Mouse (Mus musculus) thymus, postnatal 4 days (tissue): ENCODE measurements around the gene Itgb5.

Experiments
- DNase-seq: peaks from one replicate; pipeline ENCODE4 v3.0.0; 2021

Itgb5 gene

DNA sequence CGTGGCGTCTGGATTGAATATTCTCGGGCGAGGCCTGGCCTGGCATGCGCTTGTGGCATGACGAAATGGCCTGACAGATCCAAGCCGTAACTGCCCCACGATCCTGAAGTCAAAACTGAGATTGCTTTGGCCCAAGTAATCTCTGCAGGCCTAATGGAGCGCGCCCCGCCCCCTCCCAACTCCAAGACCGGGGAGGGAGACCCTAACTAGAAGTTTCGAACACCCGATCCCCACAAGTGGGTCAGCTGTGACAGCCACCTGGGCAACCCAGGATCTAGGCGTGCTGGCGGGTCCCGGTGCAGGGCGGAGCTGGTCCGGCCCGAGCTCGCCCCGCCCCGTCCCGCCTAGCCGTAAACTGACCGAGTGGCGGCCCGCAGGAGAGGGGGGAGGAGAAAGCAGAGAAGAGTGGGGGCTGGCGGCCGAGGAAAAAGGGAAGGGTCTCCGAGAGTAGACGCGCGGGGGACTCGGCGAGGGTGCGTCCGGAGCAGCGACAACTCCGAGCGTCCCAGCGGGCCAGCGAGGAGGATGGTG, at the start of gene Itgb5:
Gene Itgb5 (plus strand): TSS at position 365 of the 531 bp plus-strand sequence.
- DNase-seq, result peak; percentile 39

DNA sequence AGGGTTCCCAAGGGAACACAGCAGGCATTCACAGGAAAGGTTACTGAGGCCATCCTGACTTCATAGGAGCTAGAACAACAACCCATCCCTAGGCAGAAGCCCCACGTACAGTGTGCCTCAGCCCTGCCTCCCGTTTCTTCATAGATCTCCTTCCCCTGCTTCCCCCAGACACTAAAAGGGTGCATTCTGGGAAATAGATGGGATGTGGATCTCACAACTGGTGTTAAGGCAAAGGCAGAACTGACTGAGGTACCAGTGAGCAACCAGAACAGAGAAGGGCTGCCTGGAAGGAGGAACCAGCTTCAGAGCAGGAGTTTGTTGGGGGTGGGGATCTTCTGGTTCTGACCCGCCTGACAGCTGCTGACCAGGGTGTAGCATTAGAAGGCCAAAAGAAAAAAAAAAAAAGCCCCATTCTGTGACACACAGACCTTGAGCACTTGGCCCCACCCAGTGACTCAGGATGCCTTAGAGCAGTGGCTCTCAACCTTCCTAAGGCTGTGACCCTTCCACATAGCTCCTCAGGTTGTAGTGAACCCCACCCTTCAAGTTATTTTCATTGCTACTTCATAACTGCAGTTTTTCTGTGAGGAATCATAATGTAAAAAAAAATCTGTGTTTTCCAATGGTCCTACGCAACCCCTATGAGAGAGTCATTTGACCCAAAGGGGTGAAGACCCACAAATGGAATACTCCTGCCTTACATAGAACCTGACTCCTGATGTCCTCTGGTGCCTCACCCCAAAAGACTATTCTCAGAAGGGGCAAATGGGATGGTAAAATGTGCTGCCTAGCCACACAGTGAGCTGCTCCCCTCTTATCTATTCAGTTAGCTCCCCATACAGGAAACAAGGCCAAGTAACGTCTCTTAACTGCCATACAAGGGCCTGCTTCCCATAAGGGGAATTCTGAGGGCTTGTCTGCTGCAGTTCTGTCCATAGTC, 47.4 kb upstream of the Itgb5 start:
- DNase-seq, result no peak

DNA sequence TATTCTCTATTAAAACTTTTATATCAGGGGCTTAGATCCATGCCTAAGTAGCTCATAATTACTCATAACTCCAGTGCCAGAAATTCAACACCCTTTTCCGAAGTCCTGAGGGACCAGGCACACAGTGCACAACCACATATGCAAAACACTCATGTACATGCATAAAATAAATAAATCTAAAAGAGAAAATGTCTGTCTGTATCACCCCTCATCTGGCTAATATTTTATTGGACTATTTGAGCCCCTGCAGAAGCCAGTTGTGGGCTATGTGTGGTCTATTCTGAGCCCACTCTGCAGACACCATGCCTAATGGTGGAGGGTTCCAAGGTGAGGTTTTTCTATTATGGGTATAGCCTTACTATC, 46.8 kb upstream of the Itgb5 start:
- no peak for DNase-seq

DNA sequence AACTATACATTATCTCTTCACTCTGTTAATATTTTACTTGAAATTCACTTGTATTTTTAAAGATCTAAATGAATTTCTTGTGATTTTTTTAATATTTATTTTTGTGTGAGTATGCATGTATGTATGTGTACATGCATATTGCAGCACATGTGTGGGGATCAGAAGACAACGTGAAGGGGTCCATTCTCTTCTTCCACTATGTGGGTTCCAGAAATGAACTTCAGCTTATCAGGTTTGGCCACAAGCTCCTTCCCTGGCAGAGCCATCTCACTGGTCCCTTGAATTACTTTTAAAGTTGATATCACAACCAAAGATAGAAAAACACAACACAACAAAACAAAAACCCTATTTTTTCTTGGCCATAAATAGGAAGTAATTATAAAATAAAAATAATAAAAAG, 44.9 kb upstream of the Itgb5 start:
- no peak for DNase-seq

DNA sequence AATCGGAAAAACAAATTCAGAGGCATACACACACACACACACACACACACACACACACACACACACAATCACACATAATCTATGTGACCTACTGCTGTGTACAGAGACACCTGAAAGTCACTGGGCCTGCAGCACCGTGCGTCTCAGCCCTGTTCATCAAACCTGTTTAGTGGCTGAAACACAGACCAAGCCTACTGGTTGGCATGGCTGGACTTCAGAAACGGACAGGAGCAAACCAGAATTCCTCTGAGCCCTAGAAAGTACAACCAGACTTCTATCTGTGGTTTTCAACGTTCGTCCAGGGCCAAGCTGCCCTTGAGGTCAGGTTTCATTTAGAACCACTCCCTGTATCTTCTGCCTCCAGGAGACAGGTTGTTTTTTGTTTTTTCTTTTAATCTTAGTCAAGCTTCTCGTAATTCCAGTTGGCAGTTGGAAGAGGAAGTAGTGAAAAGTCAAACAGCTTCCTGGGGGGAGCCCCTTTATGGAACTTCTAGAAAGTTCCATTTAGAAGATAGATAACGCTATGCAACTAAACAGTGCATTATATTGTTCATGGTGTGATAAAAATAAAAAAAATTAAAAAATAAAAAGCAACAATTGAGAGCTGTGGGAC, 44.3 kb upstream of the Itgb5 start:
- DNase-seq, result no peak

DNA sequence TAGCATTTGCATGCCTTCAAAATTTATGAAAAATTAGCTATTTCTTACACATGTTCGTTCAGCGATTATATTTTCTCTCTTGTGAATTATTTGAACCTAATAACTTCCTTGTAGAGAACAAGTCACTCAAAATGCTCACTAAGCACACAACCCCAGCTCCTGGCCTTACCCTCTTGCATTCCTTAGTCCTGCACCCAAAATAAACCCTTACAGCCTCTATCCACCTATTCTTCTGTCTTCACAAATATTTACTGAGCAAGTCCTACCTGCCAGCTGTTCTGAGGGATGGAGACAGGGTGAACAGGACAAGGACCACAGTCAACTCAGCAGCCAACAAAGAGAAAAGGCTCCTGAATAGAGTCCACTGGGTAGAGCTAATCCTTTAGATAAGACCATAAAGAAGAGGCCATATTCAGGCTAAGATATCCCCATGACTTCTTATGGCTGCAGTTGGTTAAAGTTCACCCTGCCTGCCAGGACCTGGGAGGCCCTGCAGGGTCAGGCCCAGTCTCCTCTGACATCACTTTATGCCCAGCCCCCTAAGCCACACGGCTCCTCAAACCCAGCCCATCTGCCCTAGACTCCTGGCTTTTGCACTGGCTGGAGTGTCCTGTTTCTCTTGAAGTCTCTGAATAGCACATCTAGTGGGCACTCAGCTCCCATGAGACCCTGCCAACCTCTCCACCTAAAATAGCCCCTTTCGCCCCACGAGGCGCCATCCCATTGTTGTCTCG, 42.6 kb upstream of the Itgb5 start:
- DNase-seq, result no peak

DNA sequence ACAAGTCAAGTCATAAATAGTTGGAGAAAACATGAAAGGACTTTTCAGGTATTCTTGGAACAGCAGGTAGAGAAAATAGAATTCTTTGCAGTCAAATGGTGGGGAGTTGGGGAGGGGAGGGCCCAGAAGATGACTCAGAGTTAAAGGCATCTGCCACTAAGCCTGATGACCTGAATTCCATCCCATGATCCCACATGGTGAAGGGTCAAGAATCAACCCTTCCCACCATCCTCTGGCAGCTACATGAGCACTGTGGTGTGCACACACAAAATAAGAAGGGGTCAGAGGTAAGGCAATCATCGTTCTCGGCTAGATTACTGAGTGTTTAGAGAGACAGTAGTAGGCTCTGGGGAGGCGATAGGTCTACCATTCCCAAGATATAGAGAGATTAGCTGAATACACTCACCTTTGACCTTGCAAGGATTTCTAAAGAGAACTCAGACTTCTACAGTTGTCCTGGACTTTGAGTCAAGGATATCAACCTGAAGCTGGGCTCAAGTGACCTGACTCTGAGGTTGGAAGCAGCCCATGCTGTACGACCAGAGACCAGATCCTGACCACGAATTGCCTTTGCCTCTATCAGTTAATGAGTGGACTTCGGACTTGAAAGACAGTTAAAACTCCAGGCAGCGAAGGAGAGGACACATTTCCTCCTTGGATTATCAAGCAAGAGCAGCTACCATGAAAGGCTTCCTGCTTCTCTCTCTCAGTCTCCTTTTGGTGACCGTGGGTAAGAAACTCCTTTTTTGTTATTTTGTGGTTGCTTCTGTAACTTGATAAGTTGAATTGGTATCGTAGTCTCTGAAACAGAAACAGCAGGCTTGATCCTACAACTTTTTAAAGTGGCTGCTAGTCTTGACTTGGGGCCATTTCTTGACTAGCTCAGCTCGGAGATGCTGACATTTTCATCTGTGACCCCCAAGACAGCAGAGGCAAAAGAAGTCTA, 35.3 kb upstream of the Itgb5 start, which contains the start of gene Muc13:
Gene Muc13 (plus strand): TSS at position 192 of the 946 bp plus-strand sequence.
- no peak for DNase-seq

DNA sequence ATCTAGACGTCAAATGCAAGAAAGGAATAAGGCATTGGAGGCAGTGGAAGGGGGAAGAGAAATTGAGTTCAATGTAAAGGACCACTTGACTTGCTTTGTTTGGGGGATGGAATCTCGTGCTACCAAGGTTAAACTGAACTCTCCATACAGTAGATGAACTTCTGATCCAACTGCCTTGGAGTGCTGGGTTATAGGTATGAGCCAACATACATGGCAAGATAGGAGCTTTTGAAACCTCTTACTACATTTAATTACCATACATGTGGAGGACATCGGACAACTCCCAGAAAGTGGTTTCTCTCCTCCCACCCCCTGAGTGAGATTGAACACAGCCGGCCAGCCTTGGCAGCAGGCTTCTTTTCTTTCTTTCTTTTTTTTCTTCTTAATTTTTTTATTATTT, 34.4 kb upstream of the Itgb5 start:
- DNase-seq, result no peak

DNA sequence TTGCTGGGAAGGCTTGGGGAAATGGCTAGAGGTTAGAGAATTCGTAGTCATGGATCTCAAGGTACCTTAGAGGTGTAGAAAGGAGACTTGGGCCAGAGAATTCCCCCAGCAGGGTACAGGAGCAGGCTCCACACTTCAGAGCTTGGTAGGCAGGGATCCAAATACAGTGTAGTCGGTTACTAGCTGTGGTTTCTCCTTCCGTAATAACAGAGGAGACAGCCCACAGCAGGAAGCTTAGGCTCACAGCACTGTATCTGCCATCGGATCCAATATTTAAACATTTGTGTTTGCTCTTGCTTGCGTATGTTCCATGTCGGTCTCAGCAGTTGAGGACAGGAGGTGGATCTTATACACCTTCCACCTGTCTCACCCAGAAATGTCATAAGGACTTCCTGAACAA, 33.6 kb upstream of the Itgb5 start:
- no peak for DNase-seq

DNA sequence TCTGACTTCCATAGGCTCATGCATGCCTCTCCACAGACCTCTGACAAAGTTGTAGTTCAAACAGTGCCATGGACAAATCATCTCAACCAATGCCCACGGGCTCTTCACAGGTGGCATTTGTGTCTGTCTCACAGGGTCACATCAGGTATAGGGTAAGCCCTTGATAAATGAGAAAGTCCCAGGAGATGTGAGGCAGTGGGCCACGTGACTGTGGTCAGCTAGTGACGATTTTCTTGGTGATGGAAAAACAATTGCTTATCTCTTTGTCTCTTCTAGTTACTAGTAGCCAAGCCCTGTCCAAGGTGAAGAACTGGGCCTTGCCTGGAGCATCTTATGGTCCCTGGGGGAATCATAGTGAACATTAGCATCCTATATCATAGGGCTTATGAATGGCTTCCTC, 32.7 kb upstream of the Itgb5 start:
- DNase-seq, result no peak

DNA sequence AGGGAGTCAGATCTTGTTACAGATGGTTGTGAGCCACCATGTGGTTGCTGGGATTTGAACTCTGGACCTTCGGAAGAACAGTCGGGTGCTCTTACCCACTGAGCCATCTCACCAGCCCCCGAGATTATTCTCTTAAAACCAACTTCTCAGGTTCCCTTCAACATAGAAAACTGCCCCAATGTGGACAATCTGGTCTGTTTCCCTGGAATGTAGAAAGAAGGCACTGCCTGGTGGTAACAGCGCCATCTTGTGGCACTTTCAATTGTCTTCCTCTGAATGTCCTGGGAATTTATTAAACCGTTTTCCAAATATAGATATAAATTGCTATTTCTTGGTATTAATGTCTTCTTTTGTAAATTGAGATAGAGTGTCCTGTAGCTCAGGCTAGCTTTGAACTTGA, 31.6 kb upstream of the Itgb5 start:
- peak; percentile 65 for DNase-seq

DNA sequence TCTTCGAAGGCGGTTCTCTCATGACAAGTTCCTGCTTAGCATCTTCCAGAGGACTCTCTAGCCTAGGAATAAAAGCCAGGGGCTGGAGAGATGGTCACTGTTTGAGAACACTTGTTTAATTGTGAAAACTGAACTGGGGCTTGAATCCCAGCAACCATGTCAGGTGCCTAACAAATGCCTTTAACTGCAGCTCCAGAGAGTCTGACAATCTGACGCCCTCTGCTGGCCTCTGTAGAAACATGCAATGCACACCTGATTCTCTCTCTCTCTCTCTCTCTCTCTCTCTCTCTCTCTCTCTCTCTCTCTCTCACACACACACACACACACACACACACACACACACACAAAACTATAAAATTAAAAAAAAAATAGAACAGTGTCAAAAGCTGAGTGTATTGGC, 19.5 kb upstream of the Itgb5 start:
- DNase-seq, result peak; percentile 53

DNA sequence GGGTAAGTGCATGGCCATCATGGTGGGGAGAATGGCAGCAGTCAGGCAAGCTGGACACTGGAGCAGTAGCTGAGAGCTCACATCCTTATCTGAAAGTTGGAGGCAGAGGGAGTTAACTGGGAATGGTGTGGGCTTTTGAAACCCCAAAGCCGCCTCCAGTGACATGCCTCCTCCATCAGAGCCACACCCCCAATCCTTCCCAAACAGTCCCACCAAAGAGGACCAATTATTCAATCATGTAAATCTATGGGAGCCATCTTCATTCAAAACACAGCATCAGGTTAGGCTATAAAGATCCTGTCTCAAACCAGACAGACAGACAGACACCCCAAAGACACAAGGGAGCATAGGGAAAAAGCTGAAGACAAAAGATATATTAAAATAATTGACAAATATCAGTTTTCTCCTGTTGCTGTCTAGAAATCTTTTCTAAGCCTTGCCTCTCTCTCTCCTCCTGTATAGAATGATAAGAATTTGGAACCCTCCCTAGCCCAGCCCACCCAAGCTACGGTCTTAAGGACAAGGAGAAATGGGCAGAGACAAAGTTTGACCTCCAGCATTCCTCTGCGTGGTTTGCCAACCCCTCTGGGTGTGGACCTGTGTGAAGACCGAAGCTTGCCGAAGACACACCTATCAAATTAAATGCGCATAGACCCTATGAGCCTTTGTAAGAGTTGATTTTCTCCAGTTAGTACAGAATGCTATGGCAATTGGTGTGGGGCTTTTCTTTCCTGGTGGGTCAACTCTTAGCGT, 10.9 kb upstream of the Itgb5 start:
- no peak for DNase-seq

DNA sequence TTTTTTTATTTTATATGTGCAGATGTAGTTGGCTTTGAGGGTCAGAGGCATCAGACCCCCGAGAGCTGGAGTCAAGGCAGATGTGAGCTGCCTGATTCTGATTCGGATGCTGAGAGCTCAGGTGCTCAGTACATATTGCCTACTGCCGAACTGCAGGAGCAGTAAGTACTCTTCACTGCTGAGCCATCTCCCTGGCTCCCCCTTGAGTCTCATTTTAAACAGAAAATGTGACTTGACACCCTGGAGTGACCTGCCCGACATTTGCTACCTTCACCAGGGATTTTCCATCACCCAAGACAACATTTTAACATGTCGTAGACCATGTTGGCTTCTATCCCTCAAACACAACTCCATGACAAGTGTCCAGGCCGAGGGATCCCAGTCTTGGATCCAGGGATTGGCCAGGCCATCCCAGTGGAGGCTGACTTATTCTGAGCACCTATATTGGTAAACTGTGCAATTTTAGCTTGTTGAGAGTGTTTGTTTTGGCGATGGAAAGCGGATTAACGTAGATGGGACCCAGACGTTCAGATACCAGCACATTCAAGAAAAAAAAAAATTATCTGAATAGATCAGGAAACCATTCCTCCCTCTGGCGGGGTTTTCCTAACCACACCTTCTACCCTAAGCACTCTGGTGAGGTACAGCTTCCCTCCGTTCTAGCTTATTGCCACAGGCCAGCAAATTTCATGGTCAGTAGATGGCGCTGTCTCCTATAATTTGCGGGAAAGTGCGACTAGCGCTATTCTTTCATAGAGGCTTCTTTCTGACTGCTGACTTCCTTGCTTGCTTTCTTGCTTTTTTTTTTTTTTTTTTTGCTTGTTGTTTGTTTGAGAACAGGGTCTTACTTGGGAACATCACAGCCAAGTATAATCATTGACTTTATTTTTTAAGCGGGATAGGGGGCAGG, 8.9 kb upstream of the Itgb5 start:
- DNase-seq, result peak; percentile 92

DNA sequence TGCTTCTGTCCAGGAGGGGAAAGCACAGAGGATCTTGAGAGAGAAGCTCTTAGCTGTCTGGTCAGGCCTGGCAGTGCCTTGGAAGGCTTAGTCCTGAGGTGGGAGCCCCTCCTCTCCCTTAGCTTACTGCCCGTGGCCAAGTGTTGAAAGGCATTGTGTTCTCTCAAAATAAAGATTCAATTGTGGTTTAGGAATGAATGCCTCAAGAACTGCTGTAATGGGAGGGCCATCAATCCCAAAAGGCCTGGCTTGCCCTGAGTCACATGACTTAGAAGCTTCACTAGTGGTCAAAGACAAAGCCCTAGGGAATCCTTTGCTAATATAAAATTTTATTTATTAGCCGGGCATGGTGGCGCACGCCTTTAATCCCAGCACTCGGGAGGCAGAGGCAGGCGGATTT, 4.9 kb upstream of the Itgb5 start:
- no peak for DNase-seq

DNA sequence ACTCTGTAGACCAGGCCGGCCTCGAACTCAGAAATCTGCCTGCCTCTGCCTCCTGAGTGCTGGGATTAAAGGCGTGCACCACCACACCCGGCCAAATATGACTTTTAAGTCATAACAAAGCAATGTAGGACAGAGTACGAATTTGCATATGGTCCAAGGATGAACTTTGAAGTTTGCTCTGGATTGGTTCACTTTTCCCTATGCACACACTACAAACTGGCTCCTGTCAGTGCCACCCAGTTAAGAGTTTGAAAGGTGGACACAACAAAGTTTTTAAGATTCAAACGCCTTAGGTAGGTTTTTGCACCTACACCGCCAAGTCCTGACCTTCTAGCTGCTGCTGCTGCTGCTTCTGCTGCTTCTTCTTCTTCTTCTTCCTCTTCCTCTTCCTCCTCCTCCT, 969 bp upstream of the Itgb5 start:
- no peak for DNase-seq

DNA sequence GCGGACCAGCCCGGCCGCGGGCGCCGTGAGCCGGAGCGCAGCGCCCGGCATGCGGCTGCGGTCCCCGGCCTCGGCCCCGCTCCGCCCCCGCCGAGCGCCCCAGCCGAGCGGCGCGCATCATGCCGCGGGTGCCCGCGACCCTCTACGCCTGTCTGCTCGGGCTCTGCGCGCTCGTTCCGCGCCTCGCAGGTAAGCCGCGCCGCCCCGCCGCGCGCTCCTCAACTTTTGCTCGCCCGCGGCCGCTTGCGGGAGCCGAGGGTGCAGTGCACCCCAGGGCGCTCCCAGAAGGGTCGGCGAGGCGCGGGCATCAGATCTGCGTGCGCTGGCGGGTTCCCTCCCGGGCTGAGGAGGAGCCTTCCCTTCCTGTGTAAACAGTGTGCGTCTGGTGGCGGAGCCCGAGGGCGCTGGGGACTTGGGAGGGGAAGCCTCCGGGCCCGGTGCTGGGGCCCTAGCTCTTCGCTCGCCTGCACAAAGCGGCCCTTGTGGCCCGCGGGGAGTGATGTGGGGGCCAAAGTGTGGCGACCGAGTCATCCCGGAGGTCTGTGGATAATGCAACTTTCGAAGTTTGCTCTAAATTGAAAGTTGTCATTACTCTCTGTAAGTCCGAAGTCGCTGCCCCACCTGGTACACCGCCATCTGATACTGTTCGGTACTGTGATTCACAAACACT, 512 bp downstream of the Itgb5 start:
- DNase-seq, result peak; percentile 71

DNA sequence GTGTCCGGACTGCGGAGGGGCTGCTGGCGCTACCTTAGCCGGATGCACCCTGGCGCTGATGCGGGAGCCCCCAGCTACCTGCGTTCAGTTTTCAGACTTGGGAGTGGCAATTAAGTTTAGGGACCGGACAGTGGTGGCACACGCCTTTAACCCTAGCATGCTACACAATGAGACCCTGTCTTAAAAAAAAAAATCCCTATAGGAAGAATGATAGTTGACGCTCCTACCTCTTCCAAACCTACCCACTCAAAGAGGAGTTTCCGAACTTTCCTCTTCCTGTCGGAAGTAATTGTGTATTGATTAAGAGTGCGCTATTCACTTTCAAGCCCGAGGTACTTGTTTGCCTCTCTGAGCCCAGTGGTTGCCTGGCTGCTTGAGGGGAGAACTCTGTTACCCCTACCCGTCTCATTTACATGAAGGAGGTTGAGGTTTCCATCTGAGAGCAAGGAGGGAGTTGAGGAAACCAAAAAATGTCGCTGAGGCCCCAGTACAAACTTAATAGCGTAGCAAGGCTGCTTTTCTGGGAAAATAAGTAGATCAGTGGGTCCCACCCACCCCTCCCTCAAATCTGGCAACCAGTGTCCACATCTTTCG, 1.1 kb downstream of the Itgb5 start:
- DNase-seq, result no peak

DNA sequence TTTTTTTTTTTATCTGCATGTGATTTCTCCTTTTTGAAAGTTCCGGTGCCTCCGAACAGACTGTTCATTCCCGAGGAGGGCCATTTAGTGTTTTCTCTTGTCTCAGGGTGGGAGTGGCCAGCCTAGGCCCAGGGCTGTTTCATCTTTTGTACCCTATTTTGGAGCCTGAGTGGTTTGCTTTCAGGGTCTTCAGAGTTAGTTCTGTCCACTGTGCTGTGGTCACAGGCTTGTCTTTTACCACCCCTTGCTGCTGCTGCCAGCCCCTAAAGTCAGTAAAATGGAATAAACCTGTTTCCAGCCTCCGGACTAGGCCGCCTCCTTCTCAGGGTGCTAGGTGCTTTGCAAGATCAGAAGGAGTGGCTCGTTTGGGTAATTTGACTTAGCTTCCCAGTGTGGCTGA, 2.6 kb downstream of the Itgb5 start:
- DNase-seq, result no peak
